Mouse (Mus musculus) kidney, adult 2 months (tissue): Measurements from ENCODE around the gene 2900026A02Rik.

Experiments used
- CTCF ChIP-seq: fragments of 200-500 bp; conservative IDR thresholded peaks from 2 replicates; pipeline ENCODE4 v1.5.1; 2011; ENCODE audit warnings: low read depth, mild to moderate bottlenecking, control low read depth, low read length, moderate library complexity, mixed read lengths; ENCODE audit not compliant: insufficient read depth, insufficient read length
- POLR2A ChIP-seq: fragments of 200-500 bp; IDR thresholded peaks from one replicate; pipeline ENCODE4 v1.6.1; 2011; ENCODE audit warnings: low read depth, low read length, control low read depth

GRCm38 (mm10) chr5:113147994-113148471, 73.0 kb downstream of the 2900026A02Rik start:
- TF ChIP-seq POLR2A (no peak), CTCF (no peak)
